Mouse (Mus musculus): Measurements from ENCODE around the gene Iqcf3. TPM values are rescaled to one million over a fixed set of nuclear protein-coding genes. Genes with fewer than 3 reads are reported as not detected.

Iqcf3 gene
- polyA plus RNA-seq, 1 experiment from 2014 or later: not detected

Other genes with a start within 250 kb of the Iqcf3 start
- gene Dusp7, start 193.0 kb downstream of the Iqcf3 start, polyA plus RNA-seq (2014; fragmentation: Nextera tagmentation; extraction: Ambion mirVana): 22.4 and 24.9 TPM in 2 replicates
- gene Rpl29, start 132.2 kb downstream of the Iqcf3 start, polyA plus RNA-seq (2014; fragmentation: Nextera tagmentation; extraction: Ambion mirVana): 1,139 and 1,256 TPM in 2 replicates
- gene Acy1, start 123.3 kb downstream of the Iqcf3 start, polyA plus RNA-seq (2014; fragmentation: Nextera tagmentation; extraction: Ambion mirVana): 41.2 and 43.1 TPM in 2 replicates
- 26.3 and 32.6 TPM in 2 replicates for gene Abhd14b, start 114.2 kb downstream of the Iqcf3 start, polyA plus RNA-seq (2014; fragmentation: Nextera tagmentation; extraction: Ambion mirVana)
- 52.3 and 57.1 TPM in 2 replicates for gene Abhd14a, start 114.0 kb downstream of the Iqcf3 start, polyA plus RNA-seq (2014; fragmentation: Nextera tagmentation; extraction: Ambion mirVana)
- gene Pcbp4, start 108.3 kb downstream of the Iqcf3 start, polyA plus RNA-seq (2014; fragmentation: Nextera tagmentation; extraction: Ambion mirVana): 60.9 and 61.2 TPM in 2 replicates
- gene Gpr62, start 95.7 kb downstream of the Iqcf3 start, polyA plus RNA-seq (2014; fragmentation: Nextera tagmentation; extraction: Ambion mirVana): 0.50 and 0.68 TPM in 2 replicates
- gene Rrp9, start 85.7 kb downstream of the Iqcf3 start, polyA plus RNA-seq (2014; fragmentation: Nextera tagmentation; extraction: Ambion mirVana): 37.4 and 37.8 TPM in 2 replicates
- 2.4 and 3.1 TPM in 2 replicates for gene Parp3, start 84.7 kb downstream of the Iqcf3 start, polyA plus RNA-seq (2014; fragmentation: Nextera tagmentation; extraction: Ambion mirVana)
- not detected in 2 replicates for gene Iqcf1, start 61.7 kb downstream of the Iqcf3 start, polyA plus RNA-seq (2014; fragmentation: Nextera tagmentation; extraction: Ambion mirVana)
- gene Iqcf5, start 47.1 kb downstream of the Iqcf3 start, polyA plus RNA-seq (2014; fragmentation: Nextera tagmentation; extraction: Ambion mirVana): not detected in 2 replicates
- gene Iqcf4, start 9.4 kb upstream of the Iqcf3 start, polyA plus RNA-seq (2014; fragmentation: Nextera tagmentation; extraction: Ambion mirVana): not detected in 2 replicates
- gene Iqcf6, start 65.0 kb upstream of the Iqcf3 start, polyA plus RNA-seq (2014; fragmentation: Nextera tagmentation; extraction: Ambion mirVana): not detected in 2 replicates
- not detected in 2 replicates for gene Grm2, start 94.5 kb upstream of the Iqcf3 start, polyA plus RNA-seq (2014; fragmentation: Nextera tagmentation; extraction: Ambion mirVana)
- 53.3 and 55.9 TPM in 2 replicates for gene Tex264, start 124.3 kb upstream of the Iqcf3 start, polyA plus RNA-seq (2014; fragmentation: Nextera tagmentation; extraction: Ambion mirVana)
- 5.6 and 6.6 TPM in 2 replicates for gene Rad54l2, start 227.6 kb upstream of the Iqcf3 start, polyA plus RNA-seq (2014; fragmentation: Nextera tagmentation; extraction: Ambion mirVana)